Mouse (Mus musculus) MEL (cell line): ENCODE data around the gene Fbrs. TPM values are rescaled to one million over a fixed set of nuclear protein-coding genes. Genes with fewer than 3 reads are reported as not detected.
"Not testable (repeated sequence)": the region's sequence is repeated elsewhere in the genome, so short reads cannot be mapped to it uniquely, and the experiment has no call there.

ENCODE experiments used
- DNase-seq: peaks from one replicate; pipeline ENCODE4 v3.0.0; 2011; ENCODE audit warnings: low read depth, low spot score
- H3K27ac ChIP-seq: 2 replicates; pipeline ENCODE4 v1.5.1; 2012; ENCODE audit warnings: low read depth, mild to moderate bottlenecking, control low read depth, low read length, moderate library complexity; ENCODE audit not compliant: control insufficient read depth
- H3K27me3 ChIP-seq, 2 experiments: fragments of 150-350 bp in 1 of 2; sonication (generic) in 1 of 2; 2 replicates each; pipeline ENCODE4 v1.6.1; 2012; ENCODE audit warnings: low read length in 2 of 2, mild to moderate bottlenecking in 2 of 2, improper control_type of control experiment in 1 of 2, moderate library complexity in 1 of 2; ENCODE audit not compliant: insufficient read depth in 2 of 2, control insufficient read depth in 1 of 2
- H3K36me3 ChIP-seq, 2 experiments: 2 replicates each; pipeline ENCODE4 v1.6.1; 2012 to 2014; ENCODE audit warnings: low read length in 2 of 2, improper control_type of control experiment in 1 of 2, inconsistent platforms in 1 of 2, mild to moderate bottlenecking in 1 of 2; ENCODE audit not compliant: insufficient read depth in 2 of 2, control insufficient read depth in 1 of 2
- H3K4me1 ChIP-seq, 2 experiments: fragments of 150-350 bp in 1 of 2; sonication (generic) in 1 of 2; 2 replicates each; pipeline ENCODE4 v1.6.1; 2012; ENCODE audit warnings: low read length in 2 of 2, improper control_type of control experiment in 1 of 2, mild to moderate bottlenecking in 1 of 2; ENCODE audit not compliant: insufficient read depth in 2 of 2, control insufficient read depth in 1 of 2
- H3K4me3 ChIP-seq, 2 experiments: fragments of 150-350 bp in 1 of 2; sonication (generic) in 1 of 2; 2 replicates each; pipeline ENCODE4 v1.5.1; 2012; ENCODE audit warnings: low read depth in 2 of 2, low read length in 2 of 2, mild to moderate bottlenecking in 2 of 2, moderate library complexity in 2 of 2, control low read depth in 1 of 2, improper control_type of control experiment in 1 of 2; ENCODE audit not compliant: control insufficient read depth in 1 of 2, insufficient read depth in 1 of 2
- H3K79me2 ChIP-seq: 2 replicates; pipeline ENCODE4 v1.6.1; 2012; ENCODE audit warnings: mild to moderate bottlenecking, low read length, moderate library complexity; ENCODE audit not compliant: control insufficient read depth, poor library complexity, insufficient read depth
- H3K9ac ChIP-seq: 2 replicates; pipeline ENCODE4 v1.6.1; 2012; ENCODE audit warnings: low read depth, mild to moderate bottlenecking, control low read depth, low read length, moderate library complexity; ENCODE audit not compliant: control insufficient read depth, poor library complexity, severe bottlenecking
- H3K9me3 ChIP-seq: fragments of 150-350 bp; sonication (generic); replicated peaks from 2 replicates; pipeline ENCODE4 v1.6.1; 2012; ENCODE audit warnings: mild to moderate bottlenecking, low read length, improper control_type of control experiment, moderate library complexity; ENCODE audit not compliant: insufficient read depth
- BHLHE40 ChIP-seq: IDR thresholded peaks from 2 replicates; pipeline ENCODE4 v1.6.1; 2012; ENCODE audit warnings: low read depth, mild to moderate bottlenecking, inconsistent platforms, low read length, improper control_type of control experiment, borderline replicate concordance
- CTCF ChIP-seq, 3 experiments: IDR thresholded peaks in 2 of 3; conservative IDR thresholded peaks in 1 of 3; 2 replicates each; pipeline ENCODE4 v1.5.1; 2011 to 2012; ENCODE audit warnings: low read length in 3 of 3, low read depth in 2 of 3, mild to moderate bottlenecking in 2 of 3, improper control_type of control experiment in 1 of 3, inconsistent platforms in 1 of 3, mixed read lengths in 1 of 3, moderate library complexity in 1 of 3; ENCODE audit not compliant: control insufficient read depth in 1 of 3, insufficient read depth in 1 of 3, poor library complexity in 1 of 3, severe bottlenecking in 1 of 3
- ELF1 ChIP-seq: IDR thresholded peaks from 2 replicates; pipeline ENCODE4 v1.6.1; 2014; ENCODE audit warnings: low read depth, mild to moderate bottlenecking, inconsistent platforms, low read length, improper control_type of control experiment, moderate library complexity
- EP300 ChIP-seq, 2 experiments: IDR thresholded peaks; 2 replicates each; pipeline ENCODE4 v1.6.1; 2011; ENCODE audit warnings: improper control_type of control experiment in 2 of 2, low read length in 2 of 2, low read depth in 1 of 2, mild to moderate bottlenecking in 1 of 2
- GABPA ChIP-seq: IDR thresholded peaks from 2 replicates; pipeline ENCODE4 v1.6.1; 2012; ENCODE audit warnings: low read depth, mild to moderate bottlenecking, inconsistent platforms, low read length, improper control_type of control experiment, moderate library complexity
- JUND ChIP-seq: IDR thresholded peaks from 2 replicates; pipeline ENCODE4 v1.6.1; 2011; ENCODE audit warnings: low read depth, mild to moderate bottlenecking, improper control_type of control experiment, low read length
- MAFK ChIP-seq: IDR thresholded peaks from 2 replicates; pipeline ENCODE4 v1.6.1; 2011; ENCODE audit warnings: low read depth, mild to moderate bottlenecking, low read length, improper control_type of control experiment, borderline replicate concordance
- MYC ChIP-seq: IDR thresholded peaks from 2 replicates; pipeline ENCODE4 v1.6.1; 2011; ENCODE audit warnings: low read depth, mild to moderate bottlenecking, low read length, improper control_type of control experiment, moderate library complexity
- NELFE ChIP-seq: IDR thresholded peaks from 2 replicates; pipeline ENCODE4 v1.6.1; 2011; ENCODE audit warnings: low read depth, low read length, improper control_type of control experiment
- POLR2A ChIP-seq, 2 experiments: IDR thresholded peaks; 2 replicates each; pipeline ENCODE4 v1.6.1; 2011 to 2012; ENCODE audit warnings: low read length in 2 of 2, mild to moderate bottlenecking in 2 of 2, control low read depth in 1 of 2, improper control_type of control experiment in 1 of 2, low read depth in 1 of 2, moderate library complexity in 1 of 2; ENCODE audit not compliant: control insufficient read depth in 1 of 2, insufficient read depth in 1 of 2, poor library complexity in 1 of 2
- POLR2AphosphoS5 ChIP-seq: IDR thresholded peaks from 2 replicates; pipeline ENCODE4 v1.6.1; 2012; ENCODE audit warnings: low read depth, borderline replicate concordance, mild to moderate bottlenecking, inconsistent platforms, low read length, moderate library complexity, mixed read lengths
- RAD21 ChIP-seq: IDR thresholded peaks from 2 replicates; pipeline ENCODE4 v1.6.1; 2011; ENCODE audit warnings: mild to moderate bottlenecking, low read depth, low read length, improper control_type of control experiment
- RCOR1 ChIP-seq: IDR thresholded peaks from 2 replicates; pipeline ENCODE4 v1.6.1; 2012; ENCODE audit warnings: low read depth, mild to moderate bottlenecking, inconsistent platforms, low read length, improper control_type of control experiment
- SIN3A ChIP-seq: IDR thresholded peaks from 2 replicates; pipeline ENCODE4 v1.6.1; 2012; ENCODE audit warnings: low read length, improper control_type of control experiment, inconsistent platforms
- USF1 ChIP-seq: IDR thresholded peaks from 2 replicates; pipeline ENCODE4 v1.6.1; 2014; ENCODE audit warnings: low read depth, mild to moderate bottlenecking, inconsistent platforms, low read length, improper control_type of control experiment, moderate library complexity
- ZNF384 ChIP-seq: IDR thresholded peaks from 2 replicates; pipeline ENCODE4 v1.6.1; 2012; ENCODE audit warnings: low read depth, mild to moderate bottlenecking, inconsistent platforms, low read length, improper control_type of control experiment
- polyA plus RNA-seq, 2 experiments: library from polyadenylated mRNA; stranded (reverse) in 1 of 2; unstranded in 1 of 2; fragments of >175 nt in 1 of 2; fragments of >200 nt in 1 of 2; gene quantifications; 2 replicates each; pipeline versions ENCODE4 v1.2.1 to v1.2.4; 2012; ENCODE audit warnings: low replicate concordance in 2 of 2, low read depth in 1 of 2; ENCODE audit not compliant: insufficient read length in 2 of 2, insufficient read depth in 1 of 2, missing spikeins in 1 of 2
- total RNA-seq: library from RNA; depleted of rRNA; stranded (reverse); fragments of 300-350 nt; gene quantifications from 2 replicates; pipeline ENCODE4 v1.2.3, GENCODE M21; 2012

Fbrs gene
- total and polyA plus RNA-seq, 3 experiments = 7.5 to 53.3 TPM; not detected in 1

GRCm38 (mm10) chr7:127488364-127488763 is 9.4 kb downstream of the Fbrs start:
- not testable (repeated sequence) for DNase-seq, H3K27me3 ChIP-seq, H3K36me3 ChIP-seq, H3K9me3 ChIP-seq, H3K27ac ChIP-seq, H3K4me3 ChIP-seq, H3K9ac ChIP-seq, H3K79me2 ChIP-seq, H3K4me1 ChIP-seq
- peak; percentile 62 for TF ChIP-seq ZNF384

DNA sequence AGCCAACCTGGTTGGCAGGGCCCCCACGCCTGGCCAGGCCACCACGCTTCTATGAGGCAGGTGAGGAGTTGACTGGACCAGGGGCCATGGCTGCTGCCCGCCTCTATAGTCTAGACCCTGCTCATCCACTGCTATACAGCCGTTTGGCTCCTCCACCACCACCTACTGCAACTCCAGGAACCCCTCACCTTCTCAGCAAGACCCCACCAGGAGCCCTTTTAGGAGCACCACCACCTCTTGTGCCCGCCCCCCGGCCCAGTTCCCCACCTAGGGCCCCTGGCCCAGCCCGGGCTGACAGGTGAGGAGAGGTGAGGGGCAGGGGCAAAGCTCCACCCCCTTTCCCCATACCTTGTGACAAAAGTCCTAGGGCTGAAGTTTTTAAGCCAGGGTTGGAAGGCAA is 11.0 kb downstream of the Fbrs start:
- Histone ChIP-seq H3K27me3 (no peaks in the 10 kb centered on the region), H3K27ac (no peak overlapping the region), H3K9ac (no peak overlapping the region), H3K4me1 (no peaks in the 10 kb centered on the region), H3K9me3 (no peaks in the 10 kb centered on the region), H3K79me2 (no peaks in the 10 kb centered on the region), H3K4me3 (no peak overlapping the region), H3K36me3 (peaks cover 2 to 6% of the 10 kb centered on the region in 2 experiments; a peak in 3 of 4 replicates)
- no peak for DNase-seq
- no peak for TF ChIP-seq GABPA
- TF ChIP-seq SIN3A = no peak
- no peak for TF ChIP-seq ELF1
- no peak for TF ChIP-seq USF1
- TF ChIP-seq MAFK = no peak
- TF ChIP-seq CTCF (IDR thresholded peaks at IDR 0.05 in 2 of 3, conservative IDR thresholded peaks at IDR 0.05 in 1 of 3; ENCODE audit: control insufficient read depth in 1 of 3, insufficient read depth in 1 of 3, low read depth in 2 of 3, low read length in 3 of 3, poor library complexity in 1 of 3, severe bottlenecking in 1 of 3) = no peak
- no peak for TF ChIP-seq RAD21
- no peak for TF ChIP-seq BHLHE40
- no peak for TF ChIP-seq POLR2A (IDR thresholded peaks at IDR 0.05; ENCODE audit: control insufficient read depth in 1 of 2, insufficient read depth in 1 of 2, low read depth in 1 of 2, low read length in 2 of 2, poor library complexity in 1 of 2)

DNA sequence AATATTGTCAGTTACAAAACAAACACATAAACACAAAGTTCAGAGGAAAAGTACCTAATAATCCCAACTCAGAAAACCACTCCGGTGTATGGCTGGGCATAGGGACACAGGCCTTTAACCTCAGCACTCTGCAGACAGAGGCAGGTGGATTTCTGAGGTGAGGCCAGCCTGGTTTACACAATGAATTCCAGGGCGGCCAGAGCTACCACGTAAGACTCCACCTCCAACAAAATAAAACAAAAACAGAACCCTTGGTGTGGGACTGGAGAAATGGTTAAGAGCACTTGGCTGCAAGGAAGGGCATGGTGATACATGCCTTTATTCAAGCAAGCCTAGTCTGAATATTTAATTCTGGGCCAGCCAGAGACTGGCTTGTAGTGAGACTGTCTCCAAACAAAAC is 12.8 kb downstream of the Fbrs start:
- TF ChIP-seq NELFE (no peak), BHLHE40 (no peak), RCOR1 (no peak), JUND (no peak), POLR2AphosphoS5 (no peak), EP300 (IDR thresholded peaks at IDR 0.05; ENCODE audit: low read depth in 1 of 2, low read length in 2 of 2) (no peak), MYC (no peak)
- H3K27ac ChIP-seq = no peak overlapping the region
- peaks cover under 1 to 3% of the 10 kb centered on the region in 2 experiments; a peak in 3 of 4 replicates for H3K36me3 ChIP-seq
- no peak overlapping the region for H3K4me3 ChIP-seq
- H3K79me2 ChIP-seq = no peaks in the 10 kb centered on the region
- no peak for DNase-seq
- H3K9ac ChIP-seq = no peak overlapping the region
- no peaks in the 10 kb centered on the region for H3K4me1 ChIP-seq
- no peaks in the 10 kb centered on the region for H3K9me3 ChIP-seq
- no peaks in the 10 kb centered on the region for H3K27me3 ChIP-seq
